Mouse (Mus musculus) 416B (cell line): ENCODE measurements at regions not wholly inside any gene's neighbourhood (a gene's known extent, or its start where the extent isn't known, plus 50 kb on each side); places are given as distances from the start of the nearest gene placed in this dataset.
A peak's percentile ranks its signal among the peaks of the same experiment; 100 is the strongest.

ENCODE experiments used
- DNase-seq: peaks from one replicate; pipeline ENCODE4 v3.0.0; 2011; ENCODE audit warnings: low read depth

- no peak for DNase-seq
Observed at GRCm38 (mm10) chr13:107394451-107394850, 372.5 kb upstream of the Kif2a start.

GRCm38 (mm10) chr13:107389535-107390150 is 367.7 kb upstream of the Kif2a start:
- DNase-seq, result no peak

GRCm38 (mm10) chr13:107389074-107389473 is 367.1 kb upstream of the Kif2a start:
- DNase-seq, result peak; percentile 37

GRCm38 (mm10) chr13:107378076-107378475 is 356.1 kb upstream of the Kif2a start:
- DNase-seq, result no peak

- DNase-seq, result no peak
Observed at GRCm38 (mm10) chr13:107372666-107373065, 350.7 kb upstream of the Kif2a start.

- no peak for DNase-seq
Observed at GRCm38 (mm10) chr13:107371616-107372582, 350.0 kb upstream of the Kif2a start.

GRCm38 (mm10) chr13:107367639-107368038 is 345.7 kb upstream of the Kif2a start:
- no peak for DNase-seq

- no peak for DNase-seq
Observed at GRCm38 (mm10) chr13:107365766-107366165, 343.8 kb upstream of the Kif2a start.

GRCm38 (mm10) chr13:107365241-107365640 is 343.3 kb upstream of the Kif2a start:
- no peak for DNase-seq

- no peak for DNase-seq
Observed at GRCm38 (mm10) chr13:107362806-107363687, 341.1 kb upstream of the Kif2a start.

GRCm38 (mm10) chr13:107340802-107341364 is 319.0 kb upstream of the Kif2a start:
- DNase-seq, result no peak

- DNase-seq, result no peak
Observed at GRCm38 (mm10) chr13:107338111-107338510, 316.2 kb upstream of the Kif2a start.

- no peak for DNase-seq
Observed at GRCm38 (mm10) chr13:107337111-107337510, 315.2 kb upstream of the Kif2a start.

- no peak for DNase-seq
Observed at GRCm38 (mm10) chr13:107329348-107329747, 307.4 kb upstream of the Kif2a start.

GRCm38 (mm10) chr13:107325707-107326495 is 304.0 kb upstream of the Kif2a start:
- peak; percentile 61 for DNase-seq

- no peak for DNase-seq
Observed at GRCm38 (mm10) chr13:107314746-107315145, 292.8 kb upstream of the Kif2a start.

GRCm38 (mm10) chr13:107308958-107309639 is 287.2 kb upstream of the Kif2a start:
- DNase-seq, result no peak

GRCm38 (mm10) chr13:107308404-107308803 is 286.5 kb upstream of the Kif2a start:
- DNase-seq, result no peak

GRCm38 (mm10) chr13:107306958-107307357 is 285.0 kb upstream of the Kif2a start:
- DNase-seq, result peak; percentile 79

- DNase-seq, result no peak
Observed at GRCm38 (mm10) chr13:107306232-107306631, 284.3 kb upstream of the Kif2a start.
